Mouse (Mus musculus): ENCODE data around the gene Mob3b.

- TF ChIP-seq CTCF (IDR thresholded peaks at IDR 0.05; ENCODE audit: low read depth, low read length) (no peak), POLR2A (IDR thresholded peaks at IDR 0.05; ENCODE audit: insufficient read depth, low read length) (no peak), EP300 (IDR thresholded peaks at IDR 0.05; ENCODE audit: insufficient read depth, low read depth, low read length) (no peak)
Measured at GRCm38 (mm10) chr4:35187617-35188326, 30.5 kb upstream of the Mob3b start.

All from ES-Bruce4 (cell line).